Mouse (Mus musculus) colon, adult 2 months (tissue): ENCODE data around the gene Olfr463. TPM values are rescaled to one million over a fixed set of nuclear protein-coding genes. Genes with fewer than 3 reads are reported as not detected.

Source experiments
- polyA plus RNA-seq: library from polyadenylated mRNA; depleted of rRNA; stranded (reverse); fragments of >200 nt; gene quantifications from 2 replicates; pipeline ENCODE4 v1.2.3, GENCODE M21; 2012; rRNA removed

Gene Olfr463
- not detected in 2 replicates for polyA plus RNA-seq

GRCm38 (mm10) chr11:87897287-87897686 lies at the start of gene Olfr463:
Olfr463 (minus strand) TSS chr11:87897387.

GRCm38 (mm10) chr11:87920966-87921365 lies 23.8 kb upstream of the Olfr463 start, which contains the start of gene Olfr464:
Olfr464 (minus strand) TSS chr11:87920967.

GRCm38 (mm10) chr11:87892168-87892567 lies 5.0 kb downstream of the Olfr463 start, which contains the start of gene Olfr462:
Olfr462 (minus strand) TSS chr11:87892268.

GRCm38 (mm10) chr11:87875436-87875835 lies 21.8 kb downstream of the Olfr463 start, which contains the start of gene Epx:
Epx (minus strand) TSS chr11:87875536.

GRCm38 (mm10) chr11:87852690-87853596 lies 44.2 kb downstream of the Olfr463 start, which contains the start of gene Mks1:
Mks1 (plus strand) TSS chr11:87853215.

Other genes with a start within 250 kb of the Olfr463 start
- gene Rnf43, start 234.7 kb downstream of the Olfr463 start, polyA plus RNA-seq, result 23.8 and 24.7 TPM in 2 replicates
- gene Supt4a, start 159.8 kb downstream of the Olfr463 start, polyA plus RNA-seq, result 33.1 and 41.4 TPM in 2 replicates
- gene Tspoap1, start 136.8 kb downstream of the Olfr463 start, polyA plus RNA-seq, result 0.90 and 1.5 TPM in 2 replicates
- gene Mpo, start 103.8 kb downstream of the Olfr463 start, polyA plus RNA-seq, result 0.20 and 0.34 TPM in 2 replicates
- gene Lpo, start 69.1 kb downstream of the Olfr463 start, polyA plus RNA-seq, result 178 and 221 TPM in 2 replicates
- 13.8 and 17.7 TPM in 2 replicates for gene Mks1, start 44.2 kb downstream of the Olfr463 start, polyA plus RNA-seq
- gene Epx, start 21.9 kb downstream of the Olfr463 start, polyA plus RNA-seq, result 0.27 TPM in 1 of 2 replicates, not detected in the other
- gene Olfr462, start 5.1 kb downstream of the Olfr463 start, polyA plus RNA-seq, result not detected in 2 replicates
- not detected in 2 replicates for gene Olfr464, start 23.6 kb upstream of the Olfr463 start, polyA plus RNA-seq
- 94.3 and 116 TPM in 2 replicates for gene Dynll2, start 90.1 kb upstream of the Olfr463 start, polyA plus RNA-seq
- gene Srsf1, start 150.0 kb upstream of the Olfr463 start, polyA plus RNA-seq, result 105 and 115 TPM in 2 replicates
- gene Vezf1, start 170.9 kb upstream of the Olfr463 start, polyA plus RNA-seq, result 13.2 and 13.9 TPM in 2 replicates
- 41.2 and 42.7 TPM in 2 replicates for gene Cuedc1, start 200.7 kb upstream of the Olfr463 start, polyA plus RNA-seq